In genomic region chr5:129063037-129063791, GRCm38 (mm10) we compare ENCODE assay signal across 8 mouse cellular contexts. TPM values are rescaled to one million over a fixed set of nuclear protein-coding genes. Genes with fewer than 3 reads are reported as not detected.
DNase-seq lines count a peak whose midpoint lies in the region; ATAC-seq and TF ChIP-seq lines count a peak whose summit lies in the region.

No protein-coding gene starts in this region.

- no peak for TF ChIP-seq EP300 in liver, embryonic 14.5 days (IDR thresholded peaks at IDR 0.05; ENCODE audit: low read depth)

- peak; percentile 39; the same call in 1 of the 2 replicates for ATAC-seq in heart, embryonic 12.5 days (ENCODE audit: insufficient number of reproducible peaks, low FRiP score)
- ATAC-seq in kidney, embryonic 16.5 days (ENCODE audit: low FRiP score, low TSS enrichment), result peak; percentile 17; the same call in 1 of the 2 replicates
- no peak for ATAC-seq in liver, embryonic 14.5 days (ENCODE audit: insufficient read depth)
- peak; percentile 48; the same call in 1 of the 2 replicates for ATAC-seq in neural tube, embryonic 13.5 days (ENCODE audit: low read depth)

- no peak overlapping the region for H3K27ac ChIP-seq in bone marrow, adult 2 months (ENCODE audit: control insufficient read depth, insufficient read depth, low read depth, low read length, poor library complexity)
- no peak overlapping the region for H3K27ac ChIP-seq in embryonic fibroblast, embryonic 13.5 days (ENCODE audit: insufficient read depth, low read length)
- H3K27ac ChIP-seq in heart, embryonic 12.5 days (ENCODE audit: poor library complexity, severe bottlenecking), result no peak overlapping the region
- H3K27ac ChIP-seq in kidney, embryonic 16.5 days (ENCODE audit: low read length), result no peak overlapping the region
- H3K27ac ChIP-seq in liver, embryonic 14.5 days, result no peak overlapping the region
- H3K27ac ChIP-seq in neural tube, embryonic 13.5 days (replicated peaks), result no peak overlapping the region

- no peak overlapping the region for H3K4me3 ChIP-seq in C2C12 (ENCODE audit: insufficient read depth, poor library complexity, severe bottlenecking)
- H3K4me3 ChIP-seq in bone marrow, adult 2 months (replicated peaks; ENCODE audit: control insufficient read depth, low read depth, low read length), result no peak overlapping the region
- H3K4me3 ChIP-seq in embryonic fibroblast, embryonic 13.5 days (ENCODE audit: insufficient read depth, low read length), result no peak overlapping the region
- peak overlapping the region; percentile 10; the same call in 1 of the 2 replicates for H3K4me3 ChIP-seq in heart, embryonic 12.5 days
- peak overlapping the region; percentile 31 for H3K4me3 ChIP-seq in kidney, embryonic 16.5 days (ENCODE audit: low read length)
- H3K4me3 ChIP-seq in liver, embryonic 14.5 days (ENCODE audit: insufficient read depth in 1 of 2, low read depth in 2 of 2, low read length in 2 of 2), result no peak overlapping the region
- H3K4me3 ChIP-seq in neural tube, embryonic 13.5 days, result peak overlapping the region; percentile 14

- H3K27me3 ChIP-seq in C2C12 (ENCODE audit: control insufficient read depth, insufficient read depth, insufficient read length), result peaks cover 16% of the 10 kb centered on the region
- H3K27me3 ChIP-seq in heart, embryonic 12.5 days (replicated peaks), result peaks cover 31% of the 10 kb centered on the region
- peaks cover 19% of the 10 kb centered on the region for H3K27me3 ChIP-seq in kidney, embryonic 16.5 days (ENCODE audit: insufficient read depth, low read length)
- H3K27me3 ChIP-seq in liver, embryonic 14.5 days (ENCODE audit: control insufficient read depth, insufficient read depth, low read length), result no peaks in the 10 kb centered on the region
- peaks cover 5% of the 10 kb centered on the region; the same call in 1 of the 2 replicates for H3K27me3 ChIP-seq in neural tube, embryonic 13.5 days

- WGBS in bone marrow, adult 2 months, result 3% methylated on average over 21 of the region's 21 CpGs
- WGBS in heart, embryonic 12.5 days, result 12% methylated on average over 21 of the region's 21 CpGs
- WGBS in kidney, embryonic 16.5 days, result 10% methylated on average over 21 of the region's 21 CpGs
- WGBS in liver, embryonic 14.5 days (ENCODE audit: insufficient replicate concordance), result 9% methylated on average over 21 of the region's 21 CpGs
- 14% methylated on average over 21 of the region's 21 CpGs for WGBS in neural tube, embryonic 13.5 days

- no peak for TF ChIP-seq POLR2A in bone marrow, adult 2 months (IDR thresholded peaks at IDR 0.05; ENCODE audit: borderline replicate concordance, control insufficient read depth, low read depth, low read length)
- no peak for TF ChIP-seq POLR2A in embryonic fibroblast, embryonic 13.5 days (IDR thresholded peaks at IDR 0.05; ENCODE audit: low read depth, low read length)

- DNase-seq in liver, embryonic 14.5 days (ENCODE audit: low read depth in 3 of 3, low spot score in 3 of 3), result peak; percentile 26 to 36 (median 36)
- DNase-seq in telencephalon, adult 2 months (ENCODE audit: low read depth, low spot score), result peak; percentile 52

- no peaks in the 10 kb centered on the region for H3K79me3 ChIP-seq in C2C12 (ENCODE audit: low read depth)

- peak overlapping the region; percentile 51 for H3K4me2 ChIP-seq in heart, embryonic 12.5 days
- peak overlapping the region; percentile 50 for H3K4me2 ChIP-seq in kidney, embryonic 16.5 days (replicated peaks; ENCODE audit: low read depth, low read length)
- H3K4me2 ChIP-seq in liver, embryonic 14.5 days (ENCODE audit: low read depth), result no peak overlapping the region
- peak overlapping the region; percentile 46 for H3K4me2 ChIP-seq in neural tube, embryonic 13.5 days

- peaks cover 3% of the 10 kb centered on the region; the same call in 1 of the 2 replicates for H3K9me3 ChIP-seq in heart, embryonic 12.5 days (replicated peaks)
- H3K9me3 ChIP-seq in kidney, embryonic 16.5 days (ENCODE audit: low read length), result no peaks in the 10 kb centered on the region
- no peaks in the 10 kb centered on the region for H3K9me3 ChIP-seq in liver, embryonic 14.5 days (ENCODE audit: control insufficient read depth, low read length)
- H3K9me3 ChIP-seq in neural tube, embryonic 13.5 days, result no peaks in the 10 kb centered on the region

- peak; percentile 52 for TF ChIP-seq CTCF in C2C12 (IDR thresholded peaks at IDR 0.05; ENCODE audit: control insufficient read depth, insufficient read depth, insufficient read length)
- peak; percentile 79 for TF ChIP-seq CTCF in bone marrow, adult 2 months (IDR thresholded peaks at IDR 0.05; ENCODE audit: control insufficient read depth, insufficient read depth, low read length)
- TF ChIP-seq CTCF in embryonic fibroblast, embryonic 13.5 days (IDR thresholded peaks at IDR 0.05; ENCODE audit: borderline replicate concordance, insufficient read depth, low read length), result peak; percentile 45; the same call in 1 of the 2 replicates
- peak; percentile 89 for TF ChIP-seq CTCF in liver, embryonic 14.5 days (IDR thresholded peaks at IDR 0.05; ENCODE audit: low read depth)

- no peaks in the 10 kb centered on the region for H3K4me1 ChIP-seq in bone marrow, adult 2 months (ENCODE audit: control insufficient read depth, insufficient read depth, low read length)
- H3K4me1 ChIP-seq in embryonic fibroblast, embryonic 13.5 days (ENCODE audit: control insufficient read depth, insufficient read depth, low read length), result peaks cover 2% of the 10 kb centered on the region; the same call in 1 of the 2 replicates
- H3K4me1 ChIP-seq in heart, embryonic 12.5 days (replicated peaks), result peaks cover 5% of the 10 kb centered on the region; the same call in 1 of the 2 replicates
- H3K4me1 ChIP-seq in kidney, embryonic 16.5 days (ENCODE audit: insufficient read depth, low read length), result peaks cover 15% of the 10 kb centered on the region
- H3K4me1 ChIP-seq in liver, embryonic 14.5 days (replicated peaks; ENCODE audit: control insufficient read depth in 2 of 2, insufficient read depth in 2 of 2, low read length in 1 of 2), result no peaks in the 10 kb centered on the region
- H3K4me1 ChIP-seq in neural tube, embryonic 13.5 days (replicated peaks), result peaks cover 6% of the 10 kb centered on the region

- 0 out of 2 replicates have a peak overlapping the region, but pooled peaks have one; percentile 14 for H3K9ac ChIP-seq in heart, embryonic 12.5 days
- peak overlapping the region; percentile 32; the same call in 1 of the 2 replicates for H3K9ac ChIP-seq in kidney, embryonic 16.5 days (replicated peaks; ENCODE audit: low read length)
- H3K9ac ChIP-seq in liver, embryonic 14.5 days (replicated peaks), result no peak overlapping the region
- no peak overlapping the region for H3K9ac ChIP-seq in neural tube, embryonic 13.5 days

- no peak overlapping the region for H3ac ChIP-seq in C2C12 (ENCODE audit: control insufficient read depth, insufficient read length, low read depth)

- H3K36me3 ChIP-seq in C2C12 (ENCODE audit: control insufficient read depth, insufficient read depth), result no peaks in the 10 kb centered on the region
- H3K36me3 ChIP-seq in heart, embryonic 12.5 days, result no peaks in the 10 kb centered on the region
- no peaks in the 10 kb centered on the region for H3K36me3 ChIP-seq in kidney, embryonic 16.5 days (ENCODE audit: insufficient read depth, low read length)
- H3K36me3 ChIP-seq in liver, embryonic 14.5 days (replicated peaks; ENCODE audit: control insufficient read depth, insufficient read depth, low read depth), result no peaks in the 10 kb centered on the region
- no peaks in the 10 kb centered on the region for H3K36me3 ChIP-seq in neural tube, embryonic 13.5 days

- H3K79me2 ChIP-seq in C2C12 (ENCODE audit: control insufficient read depth, insufficient read depth), result no peaks in the 10 kb centered on the region

TF ChIP-seq in C2C12, 6 proteins besides CTCF, POLR2A, EP300 and RAD21 (continues in another document):
- TF ChIP-seq FOSL1 (IDR thresholded peaks at IDR 0.05; ENCODE audit: insufficient read depth, low read length, poor library complexity, severe bottlenecking) (no peak), MYOD1 (IDR thresholded peaks at IDR 0.05; ENCODE audit: control insufficient read depth, insufficient read length, low read depth) (no peak)

RNA-seq across cellular contexts. Expression of gene Adgrd1, which starts 33.3 kb away (rescaled TPM):
- polyA plus RNA-seq in C2C12 (2012; fragmentation: generic; extraction: Trizol), result 0.04 TPM
- polyA plus RNA-seq in bone marrow, adult 2 months (2011; ENCODE audit: insufficient read depth, insufficient read length, low replicate concordance, missing spikeins), result 0.47 and 1.7 TPM in 2 replicates
- 1.4 and 2.5 TPM in 2 replicates for polyA plus RNA-seq in embryonic fibroblast, embryonic 13.5 days (2011; ENCODE audit: insufficient read length, low read depth, missing spikeins)
- 0.31 and 0.54 TPM in 2 replicates for polyA plus RNA-seq in heart, embryonic 12.5 days (2016; fragmentation: Nextera tagmentation; extraction: Ambion mirVana)
- 1.2 and 1.7 TPM in 2 replicates for polyA plus RNA-seq in kidney, embryonic 16.5 days (2015; fragmentation: Nextera tagmentation; extraction: Ambion mirVana)
- 0.09 and 0.13 TPM in 2 replicates for polyA plus RNA-seq in liver, embryonic 14.5 days (2012; rRNA removed)
- polyA plus RNA-seq in liver, embryonic 14.5 days (2014; fragmentation: Nextera tagmentation; extraction: Ambion mirVana), result 0.09 and 0.14 TPM in 2 replicates
- polyA plus RNA-seq in neural tube, embryonic 13.5 days (2015; fragmentation: Nextera tagmentation; extraction: Ambion mirVana), result 0.33 and 0.38 TPM in 2 replicates

RNA-seq across cellular contexts. Expression of gene Ran, which starts 43.3 kb away (rescaled TPM):
- 738 TPM for polyA plus RNA-seq in C2C12 (2012; fragmentation: generic; extraction: Trizol)
- polyA plus RNA-seq in bone marrow, adult 2 months (2011; ENCODE audit: insufficient read depth, insufficient read length, low replicate concordance, missing spikeins), result 135 and 227 TPM in 2 replicates
- 260 and 321 TPM in 2 replicates for polyA plus RNA-seq in embryonic fibroblast, embryonic 13.5 days (2011; ENCODE audit: insufficient read length, low read depth, missing spikeins)
- polyA plus RNA-seq in heart, embryonic 12.5 days (2016; fragmentation: Nextera tagmentation; extraction: Ambion mirVana), result 426 and 432 TPM in 2 replicates
- 613 and 614 TPM in 2 replicates for polyA plus RNA-seq in kidney, embryonic 16.5 days (2015; fragmentation: Nextera tagmentation; extraction: Ambion mirVana)
- 221 and 273 TPM in 2 replicates for polyA plus RNA-seq in liver, embryonic 14.5 days (2012; rRNA removed)
- 461 and 495 TPM in 2 replicates for polyA plus RNA-seq in liver, embryonic 14.5 days (2014; fragmentation: Nextera tagmentation; extraction: Ambion mirVana)
- 373 and 402 TPM in 2 replicates for polyA plus RNA-seq in neural tube, embryonic 13.5 days (2015; fragmentation: Nextera tagmentation; extraction: Ambion mirVana)

RNA-seq across cellular contexts. Expression of gene Stx2, which starts 54.8 kb away (rescaled TPM):
- 24.1 TPM for polyA plus RNA-seq in C2C12 (2012; fragmentation: generic; extraction: Trizol)
- polyA plus RNA-seq in bone marrow, adult 2 months (2011; ENCODE audit: insufficient read depth, insufficient read length, low replicate concordance, missing spikeins), result 61.5 and 90.6 TPM in 2 replicates
- polyA plus RNA-seq in embryonic fibroblast, embryonic 13.5 days (2011; ENCODE audit: insufficient read length, low read depth, missing spikeins), result 44.1 and 52.4 TPM in 2 replicates
- polyA plus RNA-seq in heart, embryonic 12.5 days (2016; fragmentation: Nextera tagmentation; extraction: Ambion mirVana), result 19.3 and 21.3 TPM in 2 replicates
- 36.7 and 43.6 TPM in 2 replicates for polyA plus RNA-seq in kidney, embryonic 16.5 days (2015; fragmentation: Nextera tagmentation; extraction: Ambion mirVana)
- 66.6 and 75.0 TPM in 2 replicates for polyA plus RNA-seq in liver, embryonic 14.5 days (2012; rRNA removed)
- polyA plus RNA-seq in liver, embryonic 14.5 days (2014; fragmentation: Nextera tagmentation; extraction: Ambion mirVana), result 68.1 and 74.2 TPM in 2 replicates
- polyA plus RNA-seq in neural tube, embryonic 13.5 days (2015; fragmentation: Nextera tagmentation; extraction: Ambion mirVana), result 36.2 and 38.6 TPM in 2 replicates

Comparison
In these comparisons a context has a peak if more than half of its experiments do, and no peak if none do; other contexts are left out.
1. H3K4me3 ChIP-seq: peak in heart, embryonic 12.5 days (single experiment), kidney, embryonic 16.5 days (single experiment) and neural tube, embryonic 13.5 days (single experiment); none in C2C12 (single experiment), bone marrow, adult 2 months (single experiment), embryonic fibroblast, embryonic 13.5 days (single experiment) and liver, embryonic 14.5 days (0 of 2).
2. H3K9ac ChIP-seq: peak in heart, embryonic 12.5 days (single experiment) and kidney, embryonic 16.5 days (single experiment); none in liver, embryonic 14.5 days (single experiment) and neural tube, embryonic 13.5 days (single experiment).
3. Peak in every context shown above with its lines, with median percentiles within 50 percentile points of each other: CTCF ChIP-seq.